Mouse (Mus musculus): ENCODE results near the gene Pla2g12a.

GRCm38 (mm10) chr3:129886430-129886829 is 8.0 kb downstream of the Pla2g12a start:
- TF ChIP-seq CTCF (IDR thresholded peaks at IDR 0.05): no peak
- TF ChIP-seq EP300 (IDR thresholded peaks at IDR 0.05): no peak

Data from lung, postnatal 0 days (tissue).